Comparison of ENCODE assay signal across 20 mouse cellular contexts in genomic region chr1:30414881-30415439, GRCm38 (mm10).
DNase-seq lines count a peak whose midpoint lies in the region; ATAC-seq and TF ChIP-seq lines count a peak whose summit lies in the region.
"Had no signal": no experiment of that assay in that cellular context is flagged by ENCODE, and none has a peak within 500 bp of the region (broad histone marks: within the 10 kb centered on the region; RNA-seq: fewer than 3 reads in every experiment).

No protein-coding gene starts in this region.

- 4% methylated on average over 2 of the region's 2 CpGs for WGBS in kidney, embryonic 14.5 days
- 33% methylated on average over 2 of the region's 2 CpGs for WGBS in liver, postnatal 0 days (ENCODE audit: insufficient replicate concordance)
- 37% methylated on average over 2 of the region's 2 CpGs for WGBS in hindbrain, embryonic 14.5 days

- H3K4me3 ChIP-seq in kidney, embryonic 14.5 days (ENCODE audit: low read length), result no peak overlapping the region
- no peak overlapping the region for H3K4me3 ChIP-seq in liver, postnatal 0 days (ENCODE audit: low read depth, low read length)
- H3K4me3 ChIP-seq in hindbrain, embryonic 14.5 days (replicated peaks; ENCODE audit: low read length), result no peak overlapping the region
- H3K4me3 ChIP-seq: embryonic facial prominence, embryonic 12.5 days; forebrain, embryonic 15.5 days; heart, embryonic 13.5 days had no signal

- H3K27me3 ChIP-seq in kidney, embryonic 14.5 days (ENCODE audit: control insufficient read depth, insufficient read depth, low read length), result no peaks in the 10 kb centered on the region
- no peaks in the 10 kb centered on the region for H3K27me3 ChIP-seq in liver, postnatal 0 days (ENCODE audit: insufficient read depth, low read length)
- no peaks in the 10 kb centered on the region for H3K27me3 ChIP-seq in hindbrain, embryonic 14.5 days (ENCODE audit: control insufficient read depth, insufficient read depth, low read length)
- H3K27me3 ChIP-seq: CH12.LX; embryonic facial prominence, embryonic 12.5 days; forebrain, embryonic 15.5 days; heart, embryonic 13.5 days had no signal

- peak; percentile 80 for ATAC-seq in kidney, embryonic 14.5 days (ENCODE audit: low FRiP score, low TSS enrichment)
- ATAC-seq in liver, postnatal 0 days, result no peak
- no peak for ATAC-seq in hindbrain, embryonic 14.5 days (ENCODE audit: low FRiP score)
- ATAC-seq: activated CD4-positive, CD25-positive, alpha-beta regulatory T cell, adult 4 months; forebrain, embryonic 15.5 days; hindbrain, embryonic 16.5 days had no signal

- no peak for TF ChIP-seq CTCF in liver, postnatal 0 days (IDR thresholded peaks at IDR 0.05; ENCODE audit: low read depth)

- DNase-seq in kidney, postnatal 14 days, result no peak
- DNase-seq in ES-CJ7 (ENCODE audit: low read depth, low spot score), result peak; percentile 64
- DNase-seq in R1 (ENCODE audit: low read depth, low spot score), result peak; percentile 75
- DNase-seq in hindlimb bud, embryonic 11.5 days (ENCODE audit: extremely low spot score, low read depth, low spot score), result peak; percentile 44
- DNase-seq in liver, postnatal 0 days, result no peak
- no peak for DNase-seq in hindbrain, embryonic 14.5 days (ENCODE audit: low spot score)
- DNase-seq: adrenal gland, postnatal 36 days; cerebellum, adult 2 months; cerebellum, postnatal 14 days; gastrocnemius, postnatal 14 days; heart, postnatal 36 days; kidney, adult 11 months had no signal

- no peak for TF ChIP-seq EP300 in liver, postnatal 0 days (IDR thresholded peaks at IDR 0.05; ENCODE audit: low read depth)

- no peaks in the 10 kb centered on the region for H3K4me1 ChIP-seq in kidney, embryonic 14.5 days (ENCODE audit: control insufficient read depth, insufficient read depth, low read length)
- H3K4me1 ChIP-seq in liver, postnatal 0 days (ENCODE audit: insufficient read depth), result no peaks in the 10 kb centered on the region
- no peaks in the 10 kb centered on the region for H3K4me1 ChIP-seq in hindbrain, embryonic 14.5 days (replicated peaks; ENCODE audit: control insufficient read depth, insufficient read depth, low read length)
- H3K4me1 ChIP-seq: embryonic facial prominence, embryonic 12.5 days; forebrain, embryonic 15.5 days; heart, embryonic 13.5 days had no signal

- no peaks in the 10 kb centered on the region for H3K9me3 ChIP-seq in kidney, embryonic 14.5 days (ENCODE audit: control insufficient read depth, low read length)
- H3K9me3 ChIP-seq in liver, postnatal 0 days (ENCODE audit: low read length), result no peaks in the 10 kb centered on the region
- no peaks in the 10 kb centered on the region for H3K9me3 ChIP-seq in hindbrain, embryonic 14.5 days (ENCODE audit: control insufficient read depth, low read length)
- H3K9me3 ChIP-seq: embryonic facial prominence, embryonic 12.5 days; forebrain, embryonic 15.5 days; heart, embryonic 13.5 days had no signal

- no peaks in the 10 kb centered on the region for H3K36me3 ChIP-seq in kidney, embryonic 14.5 days (ENCODE audit: control insufficient read depth, insufficient read depth, low read length)
- no peaks in the 10 kb centered on the region for H3K36me3 ChIP-seq in liver, postnatal 0 days (replicated peaks; ENCODE audit: insufficient read depth, low read length)
- no peaks in the 10 kb centered on the region for H3K36me3 ChIP-seq in hindbrain, embryonic 14.5 days (replicated peaks; ENCODE audit: control insufficient read depth, insufficient read depth)
- H3K36me3 ChIP-seq: embryonic facial prominence, embryonic 12.5 days; forebrain, embryonic 15.5 days; G1E; heart, embryonic 13.5 days had no signal

- no peak overlapping the region for H3K9ac ChIP-seq in kidney, embryonic 14.5 days (ENCODE audit: low read depth, low read length)
- H3K9ac ChIP-seq in liver, postnatal 0 days (replicated peaks), result no peak overlapping the region
- H3K9ac ChIP-seq in hindbrain, embryonic 14.5 days, result no peak overlapping the region
- H3K9ac ChIP-seq: embryonic facial prominence, embryonic 12.5 days; forebrain, embryonic 15.5 days; heart, embryonic 13.5 days had no signal

- H3K4me2 ChIP-seq in kidney, embryonic 14.5 days (replicated peaks; ENCODE audit: low read depth, low read length), result no peak overlapping the region
- no peak overlapping the region for H3K4me2 ChIP-seq in liver, postnatal 0 days (ENCODE audit: low read depth, low read length)
- H3K4me2 ChIP-seq in hindbrain, embryonic 14.5 days (replicated peaks), result no peak overlapping the region
- H3K4me2 ChIP-seq: embryonic facial prominence, embryonic 12.5 days; forebrain, embryonic 15.5 days; heart, embryonic 13.5 days had no signal

- H3K27ac ChIP-seq in kidney, embryonic 14.5 days (ENCODE audit: low read depth, low read length), result no peak overlapping the region
- no peak overlapping the region for H3K27ac ChIP-seq in liver, postnatal 0 days (ENCODE audit: low read depth)
- H3K27ac ChIP-seq in hindbrain, embryonic 14.5 days, result no peak overlapping the region
- H3K27ac ChIP-seq: embryonic facial prominence, embryonic 12.5 days; forebrain, embryonic 15.5 days; heart, embryonic 13.5 days had no signal

Comparison
In these comparisons a context has a peak if more than half of its experiments do, and no peak if none do; other contexts are left out.
1. DNase-seq: peak in ES-CJ7 (single experiment), R1 (single experiment) and hindlimb bud, embryonic 11.5 days (single experiment); none in kidney, postnatal 14 days (single experiment), liver, postnatal 0 days (single experiment) and hindbrain, embryonic 14.5 days (single experiment).